Mouse (Mus musculus): ENCODE results near the gene Prdm2. TPM values are rescaled to one million over a fixed set of nuclear protein-coding genes. Genes with fewer than 3 reads are reported as not detected.

Gene Prdm2
- polyA plus RNA-seq, 1 experiment from 2014 or later, result 17.8 TPM

- no peaks in the 10 kb centered on the region for H3K9me3 ChIP-seq (ENCODE audit: control insufficient read depth, low read length)
- no peak overlapping the region for H3K4me3 ChIP-seq (ENCODE audit: low read depth, low read length)
- H3K27me3 ChIP-seq (ENCODE audit: control insufficient read depth, insufficient read depth, low read length), result no peaks in the 10 kb centered on the region
- H3K36me3 ChIP-seq (ENCODE audit: control insufficient read depth, insufficient read depth, low read length), result no peaks in the 10 kb centered on the region
- H3K4me2 ChIP-seq (ENCODE audit: low read depth, low read length), result no peak overlapping the region
- no peak overlapping the region for H3K27ac ChIP-seq (ENCODE audit: low read depth, low read length)
- H3K9ac ChIP-seq (replicated peaks; ENCODE audit: low read depth, low read length), result no peak overlapping the region
- WGBS, result 92% methylated on average over 5 of the region's 5 CpGs
- 0 out of 2 replicates have a peak, but pooled peaks cover 4% of the 10 kb centered on the region for H3K4me1 ChIP-seq (ENCODE audit: control insufficient read depth, insufficient read depth, low read length)
- ATAC-seq (ENCODE audit: low read depth), result no peak
Observed at GRCm38 (mm10) chr4:143152634-143153033, 60.2 kb downstream of the Prdm2 start.

GRCm38 (mm10) chr4:143151267-143151666, 61.5 kb downstream of the Prdm2 start:
- H3K9ac ChIP-seq (replicated peaks; ENCODE audit: low read depth, low read length), result no peak overlapping the region
- H3K4me2 ChIP-seq (ENCODE audit: low read depth, low read length), result no peak overlapping the region
- no peaks in the 10 kb centered on the region for H3K9me3 ChIP-seq (ENCODE audit: control insufficient read depth, low read length)
- 0 out of 2 replicates have a peak, but pooled peaks cover 4% of the 10 kb centered on the region for H3K4me1 ChIP-seq (ENCODE audit: control insufficient read depth, insufficient read depth, low read length)
- no peak for ATAC-seq (ENCODE audit: low read depth)
- no peaks in the 10 kb centered on the region for H3K27me3 ChIP-seq (ENCODE audit: control insufficient read depth, insufficient read depth, low read length)
- no peak overlapping the region for H3K27ac ChIP-seq (ENCODE audit: low read depth, low read length)
- no peaks in the 10 kb centered on the region for H3K36me3 ChIP-seq (ENCODE audit: control insufficient read depth, insufficient read depth, low read length)
- H3K4me3 ChIP-seq (ENCODE audit: low read depth, low read length), result no peak overlapping the region
- 70% methylated on average over 1 of the region's 1 CpGs for WGBS

GRCm38 (mm10) chr4:143147666-143148065, 65.1 kb downstream of the Prdm2 start:
- WGBS, result 88% methylated on average over 3 of the region's 3 CpGs
- no peak overlapping the region for H3K4me3 ChIP-seq (ENCODE audit: low read depth, low read length)
- no peaks in the 10 kb centered on the region for H3K36me3 ChIP-seq (ENCODE audit: control insufficient read depth, insufficient read depth, low read length)
- H3K4me2 ChIP-seq (ENCODE audit: low read depth, low read length), result no peak overlapping the region
- H3K9me3 ChIP-seq (ENCODE audit: control insufficient read depth, low read length), result no peaks in the 10 kb centered on the region
- H3K27me3 ChIP-seq (ENCODE audit: control insufficient read depth, insufficient read depth, low read length), result no peaks in the 10 kb centered on the region
- H3K27ac ChIP-seq (ENCODE audit: low read depth, low read length), result no peak overlapping the region
- ATAC-seq (ENCODE audit: low read depth), result no peak
- no peak overlapping the region for H3K9ac ChIP-seq (replicated peaks; ENCODE audit: low read depth, low read length)
- H3K4me1 ChIP-seq (ENCODE audit: control insufficient read depth, insufficient read depth, low read length), result peaks cover 3% of the 10 kb centered on the region; the same call in 1 of the 2 replicates

GRCm38 (mm10) chr4:143143615-143144014, 69.2 kb downstream of the Prdm2 start:
- Histone ChIP-seq H3K36me3 (ENCODE audit: control insufficient read depth, insufficient read depth, low read length) (peaks cover 10% of the 10 kb centered on the region; the same call in 1 of the 2 replicates), H3K27me3 (ENCODE audit: control insufficient read depth, insufficient read depth, low read length) (no peaks in the 10 kb centered on the region), H3K9me3 (ENCODE audit: control insufficient read depth, low read length) (no peaks in the 10 kb centered on the region), H3K9ac (replicated peaks; ENCODE audit: low read depth, low read length) (no peak overlapping the region), H3K27ac (ENCODE audit: low read depth, low read length) (no peak overlapping the region), H3K4me1 (ENCODE audit: control insufficient read depth, insufficient read depth, low read length) (peaks cover 3% of the 10 kb centered on the region; the same call in 1 of the 2 replicates), H3K4me3 (ENCODE audit: low read depth, low read length) (no peak overlapping the region), H3K4me2 (ENCODE audit: low read depth, low read length) (no peak overlapping the region)
- no peak for ATAC-seq (ENCODE audit: low read depth)
- 62% methylated on average over 7 of the region's 7 CpGs for WGBS

GRCm38 (mm10) chr4:143141645-143142259, 71.0 kb downstream of the Prdm2 start:
- H3K4me3 ChIP-seq (ENCODE audit: low read depth, low read length), result no peak overlapping the region

GRCm38 (mm10) chr4:143140940-143141339, 71.9 kb downstream of the Prdm2 start:
- H3K27me3 ChIP-seq (ENCODE audit: control insufficient read depth, insufficient read depth, low read length), result no peaks in the 10 kb centered on the region
- no peak overlapping the region for H3K9ac ChIP-seq (replicated peaks; ENCODE audit: low read depth, low read length)
- no peak overlapping the region for H3K4me3 ChIP-seq (ENCODE audit: low read depth, low read length)
- no peak overlapping the region for H3K4me2 ChIP-seq (ENCODE audit: low read depth, low read length)
- 93% methylated on average over 3 of the region's 3 CpGs for WGBS
- H3K36me3 ChIP-seq (ENCODE audit: control insufficient read depth, insufficient read depth, low read length), result peaks cover 11% of the 10 kb centered on the region; the same call in 1 of the 2 replicates
- H3K9me3 ChIP-seq (ENCODE audit: control insufficient read depth, low read length), result no peaks in the 10 kb centered on the region
- H3K27ac ChIP-seq (ENCODE audit: low read depth, low read length), result no peak overlapping the region
- no peak for ATAC-seq (ENCODE audit: low read depth)
- H3K4me1 ChIP-seq (ENCODE audit: control insufficient read depth, insufficient read depth, low read length), result peaks cover 3% of the 10 kb centered on the region; the same call in 1 of the 2 replicates

More at GRCm38 (mm10) chr4:143141645-143142259, 71.0 kb downstream of the Prdm2 start:
- Histone ChIP-seq H3K9ac (replicated peaks; ENCODE audit: low read depth, low read length) (no peak overlapping the region), H3K36me3 (ENCODE audit: control insufficient read depth, insufficient read depth, low read length) (peaks cover 10% of the 10 kb centered on the region; the same call in 1 of the 2 replicates), H3K27me3 (ENCODE audit: control insufficient read depth, insufficient read depth, low read length) (no peaks in the 10 kb centered on the region), H3K27ac (ENCODE audit: low read depth, low read length) (no peak overlapping the region), H3K4me2 (ENCODE audit: low read depth, low read length) (no peak overlapping the region), H3K9me3 (ENCODE audit: control insufficient read depth, low read length) (no peaks in the 10 kb centered on the region), H3K4me1 (ENCODE audit: control insufficient read depth, insufficient read depth, low read length) (peaks cover 3% of the 10 kb centered on the region; the same call in 1 of the 2 replicates)
- ATAC-seq (ENCODE audit: low read depth), result no peak
- WGBS, result 86% methylated on average over 12 of the region's 12 CpGs

- no peak overlapping the region for H3K27ac ChIP-seq (ENCODE audit: low read depth, low read length)
- no peak for ATAC-seq (ENCODE audit: low read depth)
- H3K4me1 ChIP-seq (ENCODE audit: control insufficient read depth, insufficient read depth, low read length), result no peaks in the 10 kb centered on the region
- H3K27me3 ChIP-seq (ENCODE audit: control insufficient read depth, insufficient read depth, low read length), result no peaks in the 10 kb centered on the region
- no peak overlapping the region for H3K9ac ChIP-seq (replicated peaks; ENCODE audit: low read depth, low read length)
- no peaks in the 10 kb centered on the region for H3K9me3 ChIP-seq (ENCODE audit: control insufficient read depth, low read length)
- H3K4me3 ChIP-seq (ENCODE audit: low read depth, low read length), result no peak overlapping the region
- 97% methylated on average over 7 of the region's 7 CpGs for WGBS
- H3K4me2 ChIP-seq (ENCODE audit: low read depth, low read length), result no peak overlapping the region
- H3K36me3 ChIP-seq (ENCODE audit: control insufficient read depth, insufficient read depth, low read length), result peaks cover 51% of the 10 kb centered on the region
Observed at GRCm38 (mm10) chr4:143132433-143132832, 80.4 kb downstream of the Prdm2 start.

GRCm38 (mm10) chr4:143130441-143130840, 82.4 kb downstream of the Prdm2 start:
- Histone ChIP-seq H3K9me3 (ENCODE audit: control insufficient read depth, low read length) (no peaks in the 10 kb centered on the region), H3K4me1 (ENCODE audit: control insufficient read depth, insufficient read depth, low read length) (no peaks in the 10 kb centered on the region), H3K4me2 (ENCODE audit: low read depth, low read length) (no peak overlapping the region), H3K9ac (replicated peaks; ENCODE audit: low read depth, low read length) (no peak overlapping the region), H3K27ac (ENCODE audit: low read depth, low read length) (no peak overlapping the region), H3K4me3 (ENCODE audit: low read depth, low read length) (no peak overlapping the region), H3K36me3 (ENCODE audit: control insufficient read depth, insufficient read depth, low read length) (peaks cover 45% of the 10 kb centered on the region), H3K27me3 (ENCODE audit: control insufficient read depth, insufficient read depth, low read length) (no peaks in the 10 kb centered on the region)
- no peak for ATAC-seq (ENCODE audit: low read depth)
- WGBS, result 96% methylated on average over 5 of the region's 5 CpGs

- ATAC-seq (ENCODE audit: low read depth), result no peak
- Histone ChIP-seq H3K4me2 (ENCODE audit: low read depth, low read length) (no peak overlapping the region), H3K27me3 (ENCODE audit: control insufficient read depth, insufficient read depth, low read length) (no peaks in the 10 kb centered on the region), H3K4me1 (ENCODE audit: control insufficient read depth, insufficient read depth, low read length) (no peaks in the 10 kb centered on the region), H3K9me3 (ENCODE audit: control insufficient read depth, low read length) (no peaks in the 10 kb centered on the region), H3K27ac (ENCODE audit: low read depth, low read length) (no peak overlapping the region), H3K36me3 (ENCODE audit: control insufficient read depth, insufficient read depth, low read length) (peaks cover 34% of the 10 kb centered on the region), H3K4me3 (ENCODE audit: low read depth, low read length) (no peak overlapping the region), H3K9ac (replicated peaks; ENCODE audit: low read depth, low read length) (no peak overlapping the region)
- WGBS, result 88% methylated on average over 4 of the region's 4 CpGs
Observed at GRCm38 (mm10) chr4:143129261-143129760, 83.5 kb downstream of the Prdm2 start.
